Mouse (Mus musculus) kidney, embryonic 14.5 days (tissue): ENCODE data around the gene Myo15. TPM values are rescaled to one million over a fixed set of nuclear protein-coding genes. Genes with fewer than 3 reads are reported as not detected.

Experiments used
- ATAC-seq: fragments of 200-750 bp; cut with Nextera tagmentation; 2 replicates; pipeline ENCODE4 v1.8.0; 2017; ENCODE audit warnings: moderate number of reproducible peaks, mild to moderate bottlenecking, moderate TSS enrichment, moderate library complexity; ENCODE audit not compliant: low FRiP score, low TSS enrichment
- H3K27ac ChIP-seq: fragments of 300-500 bp; sonication (generic); 2 replicates; pipeline ENCODE4 v1.5.1; 2014; ENCODE audit warnings: low read depth, mild to moderate bottlenecking, low read length, moderate library complexity, mixed read lengths
- H3K27me3 ChIP-seq: fragments of 300-500 bp; sonication (generic); 2 replicates; pipeline ENCODE4 v1.6.1; 2014; ENCODE audit warnings: mild to moderate bottlenecking, low read length; ENCODE audit not compliant: control insufficient read depth, insufficient read depth
- H3K36me3 ChIP-seq: fragments of 300-500 bp; sonication (generic); 2 replicates; pipeline ENCODE4 v1.6.1; 2014; ENCODE audit warnings: low read length, mixed read lengths; ENCODE audit not compliant: control insufficient read depth, insufficient read depth
- H3K4me1 ChIP-seq: fragments of 300-500 bp; sonication (generic); 2 replicates; pipeline ENCODE4 v1.6.1; 2014; ENCODE audit warnings: low read length, mixed read lengths; ENCODE audit not compliant: control insufficient read depth, insufficient read depth
- H3K4me2 ChIP-seq: fragments of 300-500 bp; sonication (generic); replicated peaks from 2 replicates; pipeline ENCODE4 v1.6.1; 2014; ENCODE audit warnings: low read depth, mild to moderate bottlenecking, low read length
- H3K4me3 ChIP-seq: fragments of 300-500 bp; sonication (generic); 2 replicates; pipeline ENCODE4 v1.5.1; 2014; ENCODE audit warnings: mild to moderate bottlenecking, low read length
- H3K9ac ChIP-seq: fragments of 300-500 bp; sonication (generic); 2 replicates; pipeline ENCODE4 v1.6.1; 2014; ENCODE audit warnings: low read depth, mild to moderate bottlenecking, low read length, moderate library complexity
- H3K9me3 ChIP-seq: fragments of 300-500 bp; sonication (generic); 2 replicates; pipeline ENCODE4 v1.6.1; 2016; ENCODE audit warnings: low read length; ENCODE audit not compliant: control insufficient read depth
- WGBS: fragments of 180-500 bp; shearing (Covaris S2); extraction: QIAGEN DNeasy Blood & Tissue Kit; methylation state at CpG from one replicate; pipeline ENCODE4 v1.1.7; 2014; 5-methylcytosine and 5-hydroxymethylcytosine counted together
- polyA plus RNA-seq: library from polyadenylated mRNA; unstranded; fragments of >200 nt; fragmentation: Nextera tagmentation; extraction: Ambion mirVana; gene quantifications from 2 replicates; pipeline ENCODE4 v1.2.1, GENCODE M21; 2014

Myo15 gene
- polyA plus RNA-seq, 1 experiment from 2014 or later, result 0.38 TPM

- ATAC-seq, result no peak
- Histone ChIP-seq H3K27ac (no peak overlapping the region), H3K4me3 (no peak overlapping the region), H3K4me2 (no peak overlapping the region), H3K36me3 (peaks cover 64% of the 10 kb centered on the region), H3K4me1 (no peaks in the 10 kb centered on the region), H3K27me3 (no peaks in the 10 kb centered on the region), H3K9ac (no peak overlapping the region), H3K9me3 (no peaks in the 10 kb centered on the region)
- WGBS, result 45% methylated on average over 7 of the region's 7 CpGs
These were observed 29.0 kb upstream of the Myo15 start for GRCm38 (mm10) chr11:60440176-60440575.

- ATAC-seq, result no peak
- Histone ChIP-seq H3K4me2 (no peak overlapping the region), H3K27me3 (no peaks in the 10 kb centered on the region), H3K9me3 (no peaks in the 10 kb centered on the region), H3K36me3 (peaks cover 38% of the 10 kb centered on the region), H3K9ac (no peak overlapping the region), H3K4me1 (no peaks in the 10 kb centered on the region), H3K27ac (no peak overlapping the region), H3K4me3 (no peak overlapping the region)
- WGBS, result 93% methylated on average over 6 of the region's 6 CpGs
These were observed 26.2 kb upstream of the Myo15 start for GRCm38 (mm10) chr11:60442896-60443295.

DNA sequence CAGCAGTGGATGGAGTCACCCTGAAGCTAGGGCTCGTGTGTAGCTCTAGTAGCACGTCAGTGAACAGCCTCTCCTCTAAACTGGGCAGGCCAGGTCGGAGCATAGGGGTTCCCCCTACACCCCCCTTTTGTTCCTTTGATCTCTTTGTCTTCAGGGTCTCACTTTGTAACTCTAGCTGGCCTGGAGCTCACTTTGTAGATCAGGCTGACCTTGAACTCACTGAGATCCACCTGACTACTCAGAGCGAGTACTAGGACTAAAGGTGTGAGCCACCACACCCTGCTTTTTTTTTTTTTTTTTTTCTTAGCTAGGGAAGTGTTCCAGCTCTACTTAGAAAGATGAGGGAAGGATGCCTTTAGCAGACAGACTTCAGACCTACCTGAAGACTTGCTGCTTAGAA is 25.1 kb upstream of the Myo15 start:
- Histone ChIP-seq H3K4me3 (no peak overlapping the region), H3K27ac (no peak overlapping the region), H3K9me3 (no peaks in the 10 kb centered on the region), H3K36me3 (peaks cover 32% of the 10 kb centered on the region), H3K4me1 (no peaks in the 10 kb centered on the region), H3K27me3 (no peaks in the 10 kb centered on the region), H3K9ac (no peak overlapping the region), H3K4me2 (no peak overlapping the region)
- ATAC-seq, result no peak
- WGBS, result 75% methylated on average over 4 of the region's 4 CpGs

- H3K4me1 ChIP-seq, result peaks cover 3% of the 10 kb centered on the region; the same call in 1 of the 2 replicates
- H3K27ac ChIP-seq, result 0 out of 2 replicates have a peak within 1 kb of the TSS, but pooled peaks have one; percentile 37
- H3K9ac ChIP-seq, result peak within 1 kb of the TSS; percentile 72
- peak within 1 kb of the TSS; percentile 85 for H3K4me2 ChIP-seq
- peak; percentile 90 for ATAC-seq
- WGBS, result 5% methylated on average over 27 of the region's 27 CpGs
- H3K9me3 ChIP-seq, result no peaks in the 10 kb centered on the region
- no peaks in the 10 kb centered on the region for H3K27me3 ChIP-seq
- peaks cover 28% of the 10 kb centered on the region for H3K36me3 ChIP-seq
- peak within 1 kb of the TSS; percentile 62 for H3K4me3 ChIP-seq
These were observed 14.9 kb upstream of the Myo15 start, which contains the start of gene Drg2 for GRCm38 (mm10) chr11:60454080-60454744. TSS of gene Drg2 (plus strand) at chr11:60454591.

GRCm38 (mm10) chr11:60454745-60455087 is 14.4 kb upstream of the Myo15 start:
- Histone ChIP-seq H3K4me2 (peak overlapping the region; percentile 85), H3K27ac (0 out of 2 replicates have a peak overlapping the region, but pooled peaks have one; percentile 37), H3K9ac (peak overlapping the region; percentile 72), H3K9me3 (no peaks in the 10 kb centered on the region), H3K36me3 (peaks cover 33% of the 10 kb centered on the region), H3K27me3 (no peaks in the 10 kb centered on the region), H3K4me1 (peaks cover 3% of the 10 kb centered on the region; the same call in 1 of the 2 replicates), H3K4me3 (peak overlapping the region; percentile 62)
- under 1% methylated on average over 17 of the region's 17 CpGs for WGBS
- no peak for ATAC-seq

- Histone ChIP-seq H3K4me3 (no peak overlapping the region), H3K27me3 (no peaks in the 10 kb centered on the region), H3K4me2 (no peak overlapping the region), H3K4me1 (peaks cover 3% of the 10 kb centered on the region; the same call in 1 of the 2 replicates), H3K36me3 (peaks cover 65% of the 10 kb centered on the region), H3K9ac (no peak overlapping the region), H3K9me3 (no peaks in the 10 kb centered on the region), H3K27ac (no peak overlapping the region)
- no peak for ATAC-seq
- WGBS, result 95% methylated on average over 1 of the region's 1 CpGs
These were observed 11.2 kb upstream of the Myo15 start for GRCm38 (mm10) chr11:60457973-60458372.

- Histone ChIP-seq H3K4me1 (no peaks in the 10 kb centered on the region), H3K36me3 (peaks cover 83% of the 10 kb centered on the region)
- 97% methylated on average over 2 of the region's 2 CpGs for WGBS
These were observed 3.2 kb upstream of the Myo15 start for GRCm38 (mm10) chr11:60465943-60466380.

DNA sequence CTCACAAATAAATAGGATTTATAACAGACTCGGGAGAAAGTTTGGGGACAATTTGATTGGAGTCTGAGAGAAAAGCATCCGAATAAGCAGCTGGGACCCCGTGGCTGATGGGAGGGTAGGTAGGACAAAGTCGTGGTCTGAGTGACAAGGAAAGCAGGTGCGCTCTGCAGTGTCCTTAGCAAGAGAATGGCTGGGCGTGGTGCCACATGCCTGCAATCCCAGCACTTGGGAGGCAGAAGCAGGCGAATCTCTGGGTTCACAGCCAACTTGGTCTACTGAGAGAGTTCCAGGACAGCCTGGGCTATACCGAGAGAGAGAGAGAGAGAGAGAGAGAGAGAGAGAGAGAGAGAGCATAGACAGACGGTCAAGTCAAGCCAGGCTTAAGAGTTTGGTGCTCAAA is 1.6 kb downstream of the Myo15 start:
- WGBS, result 85% methylated on average over 9 of the region's 9 CpGs
- no peaks in the 10 kb centered on the region for H3K4me1 ChIP-seq
- H3K4me3 ChIP-seq, result no peak overlapping the region
- H3K36me3 ChIP-seq, result peaks cover 35% of the 10 kb centered on the region
- no peak overlapping the region for H3K4me2 ChIP-seq
- H3K9me3 ChIP-seq, result no peaks in the 10 kb centered on the region
- no peak overlapping the region for H3K27ac ChIP-seq
- no peak overlapping the region for H3K9ac ChIP-seq
- H3K27me3 ChIP-seq, result no peaks in the 10 kb centered on the region
- ATAC-seq, result no peak

More at GRCm38 (mm10) chr11:60465943-60466380, 3.2 kb upstream of the Myo15 start:
- no peaks in the 10 kb centered on the region for H3K9me3 ChIP-seq
- no peak overlapping the region for H3K27ac ChIP-seq
- ATAC-seq, result no peak
- H3K4me3 ChIP-seq, result no peak overlapping the region
- no peaks in the 10 kb centered on the region for H3K27me3 ChIP-seq
- H3K4me2 ChIP-seq, result no peak overlapping the region
- H3K9ac ChIP-seq, result no peak overlapping the region

GRCm38 (mm10) chr11:60474534-60474933 is 5.4 kb downstream of the Myo15 start:
- Histone ChIP-seq H3K4me2 (no peak overlapping the region), H3K9ac (no peak overlapping the region), H3K27ac (no peak overlapping the region), H3K9me3 (no peaks in the 10 kb centered on the region), H3K36me3 (no peaks in the 10 kb centered on the region; the same call in 1 of the 2 replicates), H3K4me3 (no peak overlapping the region), H3K27me3 (no peaks in the 10 kb centered on the region), H3K4me1 (no peaks in the 10 kb centered on the region)
- WGBS, result 92% methylated on average over 5 of the region's 5 CpGs
- ATAC-seq, result no peak
